Mouse (Mus musculus) kidney, adult 11 months (tissue): Measurements from ENCODE around the gene Pias3.
"Not testable (repeated sequence)": the region's sequence is repeated elsewhere in the genome, so short reads cannot be mapped to it uniquely, and the experiment has no call there.

Experiments
- DNase-seq: peaks from one replicate; pipeline ENCODE4 v3.0.0; 2022

Gene Pias3

GRCm38 (mm10) chr3:96696198-96696765, at the start of gene Pias3:
TSS of gene Pias3 (plus strand) at chr3:96696384.
- DNase-seq: peak; percentile 88

GRCm38 (mm10) chr3:96647365-96647764, 48.8 kb upstream of the Pias3 start:
- DNase-seq: no peak

DNA sequence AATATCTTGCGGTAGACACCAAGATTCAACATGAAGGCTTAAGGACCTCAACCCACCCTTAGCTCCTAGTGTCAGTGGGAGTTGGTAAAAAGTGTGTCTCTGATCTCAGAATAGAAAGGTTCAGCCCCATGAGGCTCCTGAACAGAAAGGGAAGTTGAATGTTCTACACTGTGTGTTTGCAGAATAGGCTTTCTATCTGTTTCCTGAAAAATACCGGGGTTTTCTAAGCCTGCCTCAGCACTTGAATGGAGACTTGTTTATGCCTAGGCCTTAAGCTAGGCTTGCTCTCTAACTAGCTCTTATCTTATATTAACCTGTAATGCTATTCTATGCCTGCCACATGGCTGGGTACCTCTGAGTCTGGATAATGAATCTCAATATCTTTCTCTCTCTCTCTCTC, 35.3 kb upstream of the Pias3 start:
- no peak for DNase-seq

- no peak for DNase-seq
Observed at GRCm38 (mm10) chr3:96662731-96663316, 33.4 kb upstream of the Pias3 start.

DNA sequence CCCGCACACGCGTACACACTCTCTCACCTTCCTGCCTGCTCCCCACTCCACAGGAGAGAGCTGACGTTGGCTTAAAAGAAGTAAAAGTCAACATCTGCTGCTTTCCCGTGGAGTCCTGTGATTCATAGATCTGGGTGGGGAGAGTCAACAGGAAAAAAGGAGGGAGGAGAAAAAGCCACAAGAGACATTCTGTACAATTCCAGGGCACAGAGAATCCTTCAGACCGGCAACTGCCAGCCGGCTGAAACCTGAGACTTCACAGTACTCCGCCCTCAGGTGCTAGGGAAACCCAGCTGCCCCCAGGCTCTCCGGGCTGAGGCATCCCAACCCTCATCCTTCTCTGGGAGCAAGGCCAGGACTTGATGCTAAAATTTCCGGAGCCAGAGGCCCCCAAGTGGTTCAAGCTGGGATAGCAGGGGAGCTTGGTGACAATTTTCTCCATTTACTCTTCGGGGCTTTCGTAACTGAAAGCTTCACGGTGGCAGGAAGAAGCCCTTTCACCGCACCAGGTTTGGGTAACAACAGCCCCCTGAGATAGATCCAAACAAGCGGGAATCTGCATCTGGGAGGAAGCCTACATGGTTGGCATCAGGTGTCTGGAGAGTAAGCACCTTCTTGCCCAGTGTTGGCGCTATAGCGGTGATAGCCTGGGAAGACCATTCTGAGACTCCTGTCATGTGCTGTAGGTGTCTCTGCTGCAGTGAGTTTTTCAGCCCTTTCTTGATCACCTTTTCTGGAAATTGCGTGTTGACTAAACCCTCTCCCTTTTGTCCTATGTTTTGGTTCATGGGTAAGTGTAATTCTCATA, 32.5 kb upstream of the Pias3 start:
- DNase-seq: peak; percentile 61

- DNase-seq: not testable (repeated sequence)
Observed at GRCm38 (mm10) chr3:96665732-96666363, 30.3 kb upstream of the Pias3 start.

DNA sequence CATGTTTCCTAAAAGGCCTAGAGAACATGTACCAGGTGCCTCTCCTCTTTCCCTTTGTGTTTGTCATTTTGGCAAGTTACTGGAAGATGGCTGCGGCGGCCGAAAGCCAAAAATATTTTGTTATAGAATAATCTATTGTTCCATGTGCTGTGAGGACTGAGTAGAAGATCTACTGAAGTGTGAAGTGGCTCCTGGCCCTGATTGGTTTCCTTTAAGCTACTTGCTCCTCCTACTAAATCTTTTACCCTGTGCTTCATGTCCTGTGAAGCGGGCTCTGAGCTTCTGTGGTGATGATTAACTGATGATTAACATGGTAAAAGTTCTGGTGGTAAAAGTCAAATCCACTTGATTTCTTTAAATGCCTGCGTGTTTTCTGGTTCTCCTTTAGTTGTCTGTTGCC, 29.3 kb upstream of the Pias3 start:
- DNase-seq: peak; percentile 66

DNA sequence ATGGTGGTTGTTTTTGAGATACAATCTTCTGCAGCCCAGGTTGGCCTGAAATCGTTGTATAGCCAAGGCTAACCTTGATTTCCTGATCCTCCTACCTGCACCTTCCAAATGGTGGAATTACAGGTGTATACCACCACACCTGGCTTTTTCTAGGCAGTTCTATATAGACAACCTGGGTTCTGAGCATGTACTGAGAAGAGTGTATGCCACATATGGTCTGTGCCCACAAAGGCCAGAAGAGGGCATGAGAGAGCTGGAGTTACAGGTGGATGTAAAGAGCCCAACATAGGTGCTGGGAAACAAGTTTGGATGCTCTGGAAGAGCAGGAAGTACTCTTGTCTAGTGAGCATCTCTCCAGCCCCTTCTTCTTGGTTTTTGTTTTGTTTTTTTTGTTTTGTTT, 28.9 kb upstream of the Pias3 start:
- peak; percentile 14 for DNase-seq

DNA sequence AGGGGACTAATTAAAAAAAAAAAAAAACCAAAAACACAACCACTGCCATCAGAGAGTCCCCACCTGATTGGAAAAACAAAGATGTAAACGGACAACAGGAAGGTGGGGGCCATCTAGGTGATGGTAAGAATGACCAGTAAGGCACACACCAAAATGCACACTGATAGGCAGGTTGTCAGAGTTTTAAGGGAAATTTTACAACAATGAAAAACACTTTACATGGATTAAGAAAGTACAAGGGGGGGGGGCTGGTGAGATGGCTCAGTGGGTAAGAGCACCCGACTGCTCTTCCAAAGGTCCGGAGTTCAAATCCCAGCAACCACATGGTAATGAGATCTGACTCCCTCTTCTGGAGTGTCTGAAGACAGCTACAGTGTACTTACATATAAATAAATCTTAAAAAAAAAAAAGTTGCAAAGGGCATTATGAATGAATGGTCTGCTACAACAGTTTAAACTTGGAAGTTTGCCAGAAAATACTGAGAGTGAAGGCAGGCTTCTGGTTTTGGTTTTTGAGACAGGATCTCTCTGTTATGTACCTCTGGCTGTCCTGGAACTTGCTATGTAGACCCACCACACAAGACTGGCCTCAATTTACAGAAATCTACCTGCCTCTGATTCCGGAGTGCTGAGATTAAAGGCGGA, 27.6 kb upstream of the Pias3 start:
- DNase-seq: no peak

DNA sequence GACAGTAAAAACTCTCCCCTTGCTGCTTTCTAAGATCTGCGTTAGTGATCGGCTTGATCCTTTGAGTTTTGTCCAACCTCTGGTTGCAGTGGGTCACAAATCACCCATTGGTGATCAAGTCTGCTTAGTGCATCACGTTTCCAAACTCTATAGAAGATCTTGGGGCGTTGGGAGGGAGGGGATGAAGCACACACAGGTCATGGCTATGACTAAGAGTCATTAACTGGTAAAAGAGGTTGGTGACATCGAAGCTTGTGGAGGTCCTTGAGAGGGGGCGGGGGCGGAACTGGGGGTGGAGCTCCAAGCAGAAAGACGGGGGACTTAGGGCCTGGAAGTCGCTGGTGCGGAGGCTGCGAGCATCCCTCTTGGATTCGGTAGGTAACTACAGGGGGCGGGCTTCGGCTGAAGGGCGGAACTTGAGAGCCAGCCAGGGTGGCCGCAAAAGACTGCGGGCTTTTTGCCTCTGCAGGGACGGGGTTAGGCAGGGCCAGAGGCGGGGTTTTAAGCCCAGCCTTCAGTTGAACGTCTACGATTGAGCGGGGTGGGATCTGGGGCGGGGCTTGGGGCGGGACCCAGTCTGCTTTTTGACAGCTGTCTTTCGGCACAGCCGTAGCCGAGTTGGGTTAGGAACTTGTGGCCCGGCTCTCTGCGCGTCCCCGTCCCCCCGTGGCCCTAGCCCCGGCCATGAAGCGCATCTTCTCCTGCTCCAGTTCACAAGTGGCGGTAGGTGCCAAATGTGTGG, 26.3 kb upstream of the Pias3 start, which contains the start of gene Ankrd35:
TSS of gene Ankrd35 (plus strand) at position 405 of the 742 bp plus-strand sequence.
- peak; percentile 86 for DNase-seq

DNA sequence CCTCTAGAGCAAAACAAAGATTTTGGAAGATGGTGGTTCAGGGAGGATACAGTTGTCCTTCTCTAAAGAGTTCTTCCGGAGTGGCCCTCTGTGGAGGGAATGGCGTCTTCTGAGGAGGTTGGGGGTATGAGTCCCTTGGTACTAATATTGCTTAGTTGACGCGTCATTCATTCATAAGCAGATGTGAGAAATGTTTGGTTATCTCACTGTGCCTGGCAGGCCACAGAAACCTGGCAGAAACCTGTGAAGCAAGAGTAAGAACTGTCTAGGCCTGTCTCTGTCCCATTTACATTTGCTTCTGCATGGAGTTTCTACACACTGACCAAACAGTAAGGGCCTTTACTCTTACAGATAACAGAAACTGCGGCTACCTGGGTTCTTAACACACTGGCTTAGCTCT, 24.7 kb upstream of the Pias3 start:
- no peak for DNase-seq

- DNase-seq: no peak
Observed at GRCm38 (mm10) chr3:96673514-96673913, 22.7 kb upstream of the Pias3 start.

DNA sequence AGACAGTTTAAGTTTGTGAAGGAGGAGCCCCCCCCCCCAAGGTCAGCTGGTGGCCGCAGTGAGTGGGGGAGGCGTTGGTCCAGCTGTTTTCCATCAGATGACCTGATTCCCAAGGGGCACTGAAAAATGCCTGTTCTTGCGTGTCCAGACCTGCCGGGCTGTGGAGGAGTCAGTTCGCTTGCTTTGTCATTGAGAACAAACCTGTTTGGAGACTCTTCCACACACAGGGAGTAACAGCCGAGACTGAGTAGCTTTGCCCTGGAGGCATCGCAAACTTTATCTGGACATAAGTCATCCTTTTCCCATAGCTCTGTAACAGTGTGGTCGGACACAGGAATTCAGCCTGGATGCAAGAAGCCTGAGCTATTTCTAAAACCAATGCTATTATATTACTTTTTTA, 21.7 kb upstream of the Pias3 start:
- DNase-seq: no peak

GRCm38 (mm10) chr3:96675171-96675570, 21.0 kb upstream of the Pias3 start:
- no peak for DNase-seq

- DNase-seq: no peak
Observed at GRCm38 (mm10) chr3:96675690-96676089, 20.5 kb upstream of the Pias3 start.

DNA sequence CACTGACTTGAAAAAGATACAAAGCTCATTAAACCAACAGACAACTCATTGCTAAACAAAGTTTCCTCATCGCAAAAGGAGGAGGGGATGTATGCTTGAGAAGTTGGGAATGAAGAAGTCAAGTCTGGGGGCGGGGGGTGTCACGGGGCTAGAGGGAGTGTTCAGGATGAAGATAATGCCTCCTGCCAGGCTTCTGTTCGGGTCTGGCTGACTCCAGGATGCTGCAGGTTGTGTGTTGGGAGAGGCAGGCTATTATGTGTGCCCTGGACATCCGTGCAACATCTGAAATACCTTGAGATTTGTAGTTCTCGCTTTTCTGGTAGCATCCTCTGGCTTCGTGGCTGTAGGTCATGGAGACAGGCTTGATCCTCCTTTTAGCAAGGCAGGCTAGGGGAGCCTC, 17.7 kb upstream of the Pias3 start:
- DNase-seq: no peak

DNA sequence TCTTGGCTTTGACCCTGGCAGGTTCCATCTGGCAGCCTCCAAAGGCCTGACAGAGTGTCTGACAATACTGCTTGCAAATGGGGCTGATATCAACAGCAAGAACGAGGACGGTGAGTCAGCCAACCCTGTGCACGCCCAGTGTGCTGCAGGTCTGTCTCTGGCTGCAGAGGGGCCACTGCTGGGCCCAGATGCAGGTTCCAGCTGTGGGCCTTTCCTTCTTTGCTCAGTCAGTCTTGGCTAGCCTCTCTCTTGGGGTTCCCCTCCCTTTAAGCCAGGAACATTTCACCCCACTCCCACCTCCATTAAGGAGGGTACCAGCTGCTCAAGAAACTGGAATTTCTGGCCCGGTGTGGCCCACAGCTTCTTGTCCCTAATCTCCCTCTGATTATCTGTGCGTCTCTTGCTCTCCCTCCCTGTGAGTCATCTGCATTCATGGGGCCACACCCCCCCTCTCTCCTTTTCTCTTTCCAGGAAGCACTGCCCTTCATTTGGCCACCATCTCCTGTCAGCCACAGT, 17.0 kb upstream of the Pias3 start:
- DNase-seq: no peak

DNA sequence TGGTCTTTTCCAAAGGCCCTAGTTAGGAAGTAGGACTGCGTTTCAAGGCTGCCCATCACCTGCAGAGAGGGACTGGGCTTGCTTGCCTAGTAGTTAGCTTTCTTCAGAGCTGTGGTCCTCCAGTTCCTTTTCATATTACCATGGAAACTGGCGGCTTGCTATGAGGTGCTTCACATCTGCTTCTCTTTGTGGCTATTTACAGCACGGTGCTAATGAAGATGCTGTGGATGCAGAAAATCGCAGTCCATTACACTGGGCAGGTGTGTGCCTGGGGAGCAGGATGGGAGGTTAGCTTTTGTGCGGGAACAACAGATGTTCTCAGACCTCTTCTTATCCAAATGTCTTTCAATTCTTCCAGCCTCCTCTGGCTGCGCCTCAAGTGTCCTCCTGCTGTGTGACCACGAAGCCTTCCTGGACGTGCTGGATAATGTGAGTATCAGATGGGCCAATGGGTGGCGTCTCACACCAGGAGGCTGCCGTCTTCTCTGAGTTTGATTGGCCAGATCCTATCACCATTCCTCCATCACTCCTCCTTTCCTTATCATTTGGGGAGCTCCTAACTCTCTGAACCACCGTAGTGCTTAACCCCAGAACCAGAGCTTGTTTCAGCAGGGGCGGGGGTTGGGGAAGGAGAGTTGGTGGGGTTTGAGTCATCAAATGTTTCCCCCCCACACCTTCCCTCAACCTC, 15.8 kb upstream of the Pias3 start:
- DNase-seq: no peak

DNA sequence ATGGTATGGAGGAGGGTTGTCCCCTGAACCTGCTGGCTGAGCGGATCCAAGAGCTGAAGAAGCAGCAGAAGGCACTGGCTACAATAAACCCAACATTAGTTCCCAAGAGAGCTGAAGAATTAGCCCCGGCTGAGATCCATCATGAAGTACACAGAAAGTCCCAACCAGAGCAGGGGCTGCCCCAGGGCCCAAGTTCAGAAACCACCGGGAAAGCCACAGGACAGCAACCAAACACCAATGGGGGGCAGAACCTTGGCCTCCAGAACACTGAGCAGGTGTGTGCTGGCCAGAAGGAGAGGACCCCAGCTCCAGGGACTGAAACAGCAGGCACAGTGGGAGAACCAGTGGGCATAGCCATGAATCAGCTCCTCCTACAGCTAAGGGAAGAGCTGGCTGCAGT, 12.7 kb upstream of the Pias3 start:
- DNase-seq: no peak

GRCm38 (mm10) chr3:96684151-96684821, 11.9 kb upstream of the Pias3 start:
- DNase-seq: no peak

DNA sequence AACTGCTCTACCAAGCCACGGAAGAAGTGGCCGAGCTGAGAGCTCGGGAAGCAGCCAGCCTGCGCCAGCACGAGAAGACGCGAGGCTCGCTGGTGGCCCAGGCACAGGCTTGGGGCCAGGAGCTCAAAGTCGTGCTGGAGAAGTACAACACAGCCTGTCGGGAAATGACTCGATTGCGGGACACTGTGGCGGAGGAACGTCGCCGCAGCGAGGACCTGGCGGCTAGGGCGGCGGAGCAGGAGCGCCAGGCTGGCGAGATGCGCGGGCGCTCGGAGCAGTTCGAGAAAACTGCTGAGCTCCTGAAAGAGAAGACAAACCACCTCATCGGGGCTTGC, 11.4 kb upstream of the Pias3 start:
- DNase-seq: no peak
